8 mouse cellular contexts compared by ENCODE assay signal in the genomic region with DNA sequence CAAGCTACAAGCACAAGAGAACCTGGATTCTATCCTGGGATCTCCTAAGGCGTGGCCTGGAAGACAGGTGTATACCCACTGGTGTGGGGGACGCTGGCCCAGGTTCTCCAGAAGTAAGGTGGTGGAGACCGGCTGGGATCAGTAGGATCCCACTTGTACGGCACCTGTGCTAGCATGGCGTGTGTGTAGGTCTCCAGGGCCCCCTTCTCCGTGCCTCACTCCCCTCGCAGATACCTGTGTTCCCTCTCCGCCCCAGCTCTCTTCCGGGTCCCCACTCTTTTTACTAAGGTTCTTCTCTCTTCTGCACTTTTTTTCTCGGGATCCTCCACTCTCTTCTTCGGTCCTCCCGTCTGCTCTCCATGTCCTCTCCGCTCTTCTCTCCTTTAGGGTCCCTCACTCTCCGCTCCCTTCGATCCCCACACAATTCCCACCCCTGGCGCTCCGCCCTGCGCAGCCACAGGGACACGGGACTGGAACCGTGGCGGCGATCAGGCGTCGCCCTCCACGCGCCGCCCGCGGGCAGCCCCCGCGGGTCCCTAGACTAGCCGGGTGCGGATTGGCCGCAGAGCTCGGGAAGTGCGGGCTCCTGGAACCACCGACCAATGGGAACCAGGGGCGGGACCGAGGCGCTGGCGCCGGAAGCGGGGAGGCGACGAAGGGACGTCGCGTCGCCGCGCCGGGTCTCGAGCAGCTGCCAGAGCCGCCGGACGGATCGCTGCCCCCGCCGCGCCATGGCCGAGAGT. TPM values are rescaled to one million over a fixed set of nuclear protein-coding genes. Genes with fewer than 3 reads are reported as not detected.
A peak's percentile ranks its signal among the peaks of the same experiment; 100 is the strongest.
DNase-seq lines count a peak whose midpoint lies in the region; ATAC-seq and TF ChIP-seq lines count a peak whose summit lies in the region.

Edf1 (plus strand) TSS at position 627 of the 743 bp plus-strand sequence.

- no peaks in the 10 kb centered on the region for H3K9me3 ChIP-seq in limb, embryonic 13.5 days
- no peaks in the 10 kb centered on the region for H3K9me3 ChIP-seq in midbrain, embryonic 15.5 days

- peaks cover 3% of the 10 kb centered on the region; the same call in 1 of the 2 replicates for H3K4me1 ChIP-seq in embryonic fibroblast, embryonic 13.5 days (ENCODE audit: control insufficient read depth, insufficient read depth, low read length)
- peaks cover 22% of the 10 kb centered on the region for H3K4me1 ChIP-seq in limb, embryonic 13.5 days
- H3K4me1 ChIP-seq in midbrain, embryonic 15.5 days: peaks cover 25% of the 10 kb centered on the region

- ATAC-seq in limb, embryonic 13.5 days (ENCODE audit: low FRiP score, low read depth): peak; percentile 97
- peak; percentile 99 for ATAC-seq in midbrain, embryonic 15.5 days (replicated peaks)

- TF ChIP-seq CTCF in embryonic fibroblast, embryonic 13.5 days (IDR thresholded peaks at IDR 0.05; ENCODE audit: borderline replicate concordance, insufficient read depth, low read length): no peak

- peak; percentile 87 for TF ChIP-seq POLR2A in embryonic fibroblast, embryonic 13.5 days (IDR thresholded peaks at IDR 0.05; ENCODE audit: low read depth, low read length)

- DNase-seq in A20 (ENCODE audit: low read depth, low spot score): peak; percentile 92
- peak; percentile 98 for DNase-seq in brain, adult 2 months (ENCODE audit: low read depth, low spot score)
- peak; percentile 94 to 95 for DNase-seq in heart, adult 9 months (ENCODE audit: low spot score in 2 of 2)
- peak; percentile 95 for DNase-seq in kidney, adult 9 months
- peak; percentile 86 to 89 for DNase-seq in spleen, adult 18-20 months

- peaks cover 26% of the 10 kb centered on the region for H3K36me3 ChIP-seq in limb, embryonic 13.5 days
- peaks cover 20% of the 10 kb centered on the region; the same call in 1 of the 2 replicates for H3K36me3 ChIP-seq in midbrain, embryonic 15.5 days (replicated peaks)

- H3K27ac ChIP-seq in embryonic fibroblast, embryonic 13.5 days (ENCODE audit: insufficient read depth, low read length): no peak within 1 kb of the TSS
- peak within 1 kb of the TSS; percentile 69 for H3K27ac ChIP-seq in limb, embryonic 13.5 days
- peak within 1 kb of the TSS; percentile 83 for H3K27ac ChIP-seq in midbrain, embryonic 15.5 days

- under 1% methylated on average over 61 of the region's 61 CpGs for WGBS in limb, embryonic 13.5 days
- WGBS in midbrain, embryonic 15.5 days: under 1% methylated on average over 61 of the region's 61 CpGs

- peak within 1 kb of the TSS; percentile 84 for H3K4me3 ChIP-seq in embryonic fibroblast, embryonic 13.5 days (ENCODE audit: insufficient read depth, low read length)
- H3K4me3 ChIP-seq in limb, embryonic 13.5 days: peak within 1 kb of the TSS; percentile 97
- peak within 1 kb of the TSS; percentile 76 for H3K4me3 ChIP-seq in midbrain, embryonic 15.5 days

- H3K9ac ChIP-seq in limb, embryonic 13.5 days: peak within 1 kb of the TSS; percentile 96
- H3K9ac ChIP-seq in midbrain, embryonic 15.5 days: peak within 1 kb of the TSS; percentile 81

- H3K4me2 ChIP-seq in limb, embryonic 13.5 days (replicated peaks): peak within 1 kb of the TSS; percentile 93
- H3K4me2 ChIP-seq in midbrain, embryonic 15.5 days: peak within 1 kb of the TSS; percentile 89

- no peaks in the 10 kb centered on the region for H3K27me3 ChIP-seq in limb, embryonic 13.5 days
- no peaks in the 10 kb centered on the region for H3K27me3 ChIP-seq in midbrain, embryonic 15.5 days (replicated peaks)

RNA-seq across cellular contexts. Expression of gene Edf1, which starts in this region (rescaled TPM):
- 102 and 122 TPM in 2 replicates for polyA plus RNA-seq in embryonic fibroblast, embryonic 13.5 days (2011; ENCODE audit: insufficient read length, low read depth, missing spikeins)
- polyA plus RNA-seq in limb, embryonic 13.5 days (2015; fragmentation: Nextera tagmentation; extraction: Ambion mirVana): 330 TPM in 2 replicates
- 352 and 378 TPM in 2 replicates for polyA plus RNA-seq in midbrain, embryonic 15.5 days (2015; fragmentation: Nextera tagmentation; extraction: Ambion mirVana)
